Mouse (Mus musculus): ENCODE measurements around the gene Hdac1.
"Not testable (repeated sequence)": the region's sequence is repeated elsewhere in the genome, so short reads cannot be mapped to it uniquely, and the experiment has no call there.

Gene Hdac1

DNA sequence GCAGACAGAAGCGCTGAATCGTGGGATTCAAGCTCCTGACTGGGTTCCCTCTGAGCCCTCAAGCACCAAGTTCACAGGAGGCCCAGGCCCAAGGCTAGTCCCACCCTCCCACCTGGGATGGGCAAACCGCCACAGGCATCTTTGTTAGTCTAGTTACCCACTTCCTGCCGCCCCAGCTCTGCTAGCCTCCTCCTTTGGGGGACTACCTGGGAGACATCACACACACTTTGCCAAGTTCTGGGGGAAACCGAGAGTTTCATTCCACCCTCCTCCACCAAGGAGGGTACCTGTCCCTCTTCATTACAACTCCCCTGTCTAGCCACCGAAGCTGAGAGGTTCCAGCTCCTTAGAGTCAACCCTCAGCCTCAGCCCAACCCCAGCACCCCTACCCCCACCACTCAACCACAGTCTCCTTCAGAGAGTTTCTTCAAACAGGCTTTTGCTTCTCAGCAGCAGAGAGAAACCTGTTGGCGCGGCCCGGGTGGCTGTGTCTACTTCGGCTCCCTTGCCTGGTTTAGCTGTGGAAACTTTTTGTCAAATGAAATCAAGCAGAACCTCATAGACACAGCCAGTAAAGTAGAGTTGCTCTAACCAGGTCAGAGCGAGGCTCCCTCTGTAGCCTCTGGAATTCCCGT lies 15.9 kb upstream of the Hdac1 start:
- no peak for DNase-seq (ENCODE audit: inconsistent ontology term)

DNA sequence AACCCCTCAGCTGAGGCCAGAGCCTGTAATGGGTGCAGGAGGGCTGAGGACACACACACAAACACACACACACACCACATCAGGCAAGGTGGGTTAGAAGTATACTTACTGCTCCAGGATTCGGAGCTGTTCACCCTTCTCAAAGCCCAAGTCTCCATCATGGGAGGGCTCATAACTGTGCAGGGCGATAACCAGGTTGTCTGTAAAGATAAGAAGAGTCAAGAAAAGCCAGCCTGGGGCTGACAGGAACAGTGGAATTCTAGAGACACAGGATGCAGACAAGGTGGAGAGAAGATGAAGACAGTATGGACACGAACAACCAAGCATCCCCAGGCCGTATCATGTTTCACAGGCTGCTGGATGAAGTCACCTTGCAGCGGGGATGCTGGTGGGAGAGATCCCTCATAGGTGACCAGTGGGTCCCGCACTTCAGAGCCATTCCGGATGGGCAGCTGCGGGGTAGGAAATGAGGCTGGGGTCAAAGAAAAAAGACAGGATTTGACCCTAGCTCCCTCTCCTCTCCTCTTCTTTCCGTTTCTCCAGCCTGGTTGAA lies 14.8 kb upstream of the Hdac1 start:
- DNase-seq (ENCODE audit: inconsistent ontology term): no peak

DNA sequence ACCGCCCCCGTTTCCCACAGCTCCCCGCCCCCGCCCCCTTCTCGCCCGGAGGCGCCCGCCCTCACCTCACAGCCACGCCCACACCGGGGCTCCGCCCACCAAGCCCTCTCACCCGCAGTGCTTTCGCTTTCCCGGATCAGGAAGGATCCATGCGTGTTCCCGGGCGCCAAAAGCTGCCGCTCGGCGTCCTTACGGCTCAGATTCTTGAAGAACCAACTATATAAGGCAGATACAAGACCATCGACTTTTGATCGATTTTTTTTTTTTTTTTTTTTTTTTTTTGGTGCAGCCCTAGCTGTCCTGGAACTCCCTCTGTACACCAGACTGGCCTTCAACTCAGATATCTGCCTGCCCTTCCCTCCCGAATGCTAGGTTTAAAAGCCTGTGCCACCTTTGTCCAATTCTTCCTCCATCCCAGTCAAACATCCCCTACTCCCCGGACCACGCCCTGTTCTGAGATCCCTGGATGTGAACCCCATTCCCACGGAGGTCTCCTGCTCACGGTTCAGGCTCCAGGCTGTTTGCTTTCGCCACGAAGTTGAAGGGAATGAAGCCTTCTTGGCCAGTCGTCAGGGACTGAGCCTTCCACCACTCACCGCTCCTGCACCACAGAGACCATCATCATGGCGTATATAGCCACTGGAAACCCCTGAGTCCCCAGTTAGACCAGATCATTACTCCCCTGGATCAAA lies 14.2 kb upstream of the Hdac1 start:
- DNase-seq (ENCODE audit: inconsistent ontology term): peak; percentile 94

DNA sequence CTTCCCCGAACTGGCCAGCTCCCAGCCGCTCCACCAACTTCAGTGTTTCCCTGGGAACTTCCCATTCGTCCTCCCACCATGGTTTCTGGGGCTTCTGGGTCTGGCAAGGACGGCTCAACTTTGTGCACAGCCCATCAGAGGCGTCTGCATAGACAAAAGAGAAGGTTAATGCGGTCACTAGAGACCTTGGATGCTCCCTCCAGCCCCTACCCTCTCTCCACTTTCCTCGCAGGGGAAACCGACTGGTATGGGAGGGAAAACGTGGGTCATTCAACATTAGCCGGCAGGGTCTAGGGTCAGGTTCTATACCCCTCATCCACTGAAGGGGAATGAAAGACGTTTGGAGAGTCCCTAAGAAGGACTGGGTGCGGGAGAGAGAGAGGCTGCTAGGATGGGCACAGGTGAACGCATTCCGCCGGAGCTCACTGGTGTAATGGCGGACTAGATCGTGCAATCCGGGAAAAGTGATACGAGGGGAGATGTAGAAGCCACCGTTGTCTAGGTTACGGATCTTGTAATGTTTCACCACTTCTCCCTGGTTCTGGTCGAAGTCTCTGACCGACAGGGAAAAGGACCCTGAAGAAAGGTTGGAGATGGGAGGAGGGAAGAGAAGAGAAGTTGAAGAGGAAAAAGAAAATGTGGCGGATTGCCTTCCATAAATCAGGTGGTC lies 13.5 kb upstream of the Hdac1 start:
- no peak for DNase-seq (ENCODE audit: inconsistent ontology term)

DNA sequence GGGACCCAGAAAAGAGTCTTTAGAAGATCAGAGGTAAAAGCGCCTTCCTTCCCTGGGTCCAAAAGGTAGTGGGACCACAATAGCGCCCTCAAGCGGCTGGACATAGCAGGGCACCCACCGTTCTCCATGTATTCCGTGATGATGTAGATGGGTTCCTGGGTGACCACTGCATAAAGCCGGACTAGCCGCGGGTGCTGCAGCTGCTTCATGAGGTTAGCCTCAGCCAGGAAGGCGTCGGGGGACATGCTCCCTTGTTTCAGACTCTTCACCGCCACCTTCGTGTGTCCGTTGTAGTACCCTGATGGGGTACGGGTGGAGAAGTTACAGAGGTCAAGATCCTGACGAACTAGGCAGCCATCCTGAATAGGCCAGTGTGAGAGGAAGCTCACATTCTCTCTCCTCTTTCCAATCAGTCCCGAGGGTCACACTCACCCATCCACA lies 12.9 kb upstream of the Hdac1 start:
- DNase-seq (ENCODE audit: inconsistent ontology term): peak; percentile 11

DNA sequence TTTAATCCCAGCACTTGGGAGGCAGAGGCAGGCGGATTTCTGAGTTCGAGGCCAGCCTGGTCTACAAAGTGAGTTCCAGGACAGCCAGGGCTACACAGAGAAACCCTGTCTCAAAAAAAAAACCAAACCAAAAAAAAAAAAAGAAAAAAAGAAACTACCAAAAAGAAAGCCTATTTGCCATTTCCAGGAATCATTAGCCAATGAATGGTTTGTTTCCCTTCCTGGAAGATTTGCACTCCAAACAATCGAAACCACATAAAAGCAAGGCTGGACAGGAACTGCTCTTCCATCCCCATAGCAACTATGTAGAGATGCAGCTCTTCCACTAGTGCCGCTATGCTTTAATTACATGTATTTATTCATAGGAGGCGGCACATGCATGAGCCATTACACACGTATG lies 12.0 kb upstream of the Hdac1 start:
- DNase-seq (ENCODE audit: inconsistent ontology term): not testable (repeated sequence)

DNA sequence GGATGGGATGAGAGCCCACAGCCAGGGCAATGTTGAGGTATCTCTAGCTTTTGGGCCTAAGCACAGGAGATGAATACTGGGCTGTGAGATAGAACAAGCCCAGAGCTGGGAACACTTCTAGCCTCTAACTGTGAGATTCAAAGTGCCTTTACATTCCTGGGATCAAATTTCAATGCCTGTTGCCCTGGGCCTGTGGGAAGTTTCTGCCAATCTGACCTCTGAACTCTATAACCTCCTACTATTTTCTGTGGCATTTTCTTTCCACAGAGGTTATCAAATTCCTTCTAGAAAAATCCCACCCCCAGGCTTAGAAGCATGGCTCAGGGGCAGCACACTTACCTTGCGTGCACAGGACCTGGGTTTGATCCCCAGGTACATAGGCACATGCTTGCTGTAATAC lies 7.8 kb upstream of the Hdac1 start:
- no peak for DNase-seq (ENCODE audit: inconsistent ontology term)

DNA sequence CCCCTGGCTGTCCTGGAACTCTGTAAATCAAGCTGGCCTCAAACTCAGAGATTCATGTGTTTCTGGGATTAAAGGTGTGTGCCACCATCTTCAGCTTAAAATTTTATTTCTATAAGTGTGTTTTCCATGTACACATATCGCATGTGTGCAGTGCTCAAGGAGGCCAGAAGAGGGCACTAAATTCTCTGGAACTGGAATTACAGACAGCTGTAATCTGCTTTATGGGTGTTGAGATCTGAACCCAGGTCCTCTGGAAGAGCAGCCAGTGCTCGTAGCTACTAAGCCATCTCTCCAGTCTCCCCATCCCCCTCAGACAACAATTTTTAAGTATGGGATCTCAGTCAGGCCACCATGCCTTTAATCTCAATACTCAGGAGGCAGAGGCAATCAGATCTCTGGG lies 6.8 kb upstream of the Hdac1 start:
- no peak for DNase-seq (ENCODE audit: inconsistent ontology term)

DNA sequence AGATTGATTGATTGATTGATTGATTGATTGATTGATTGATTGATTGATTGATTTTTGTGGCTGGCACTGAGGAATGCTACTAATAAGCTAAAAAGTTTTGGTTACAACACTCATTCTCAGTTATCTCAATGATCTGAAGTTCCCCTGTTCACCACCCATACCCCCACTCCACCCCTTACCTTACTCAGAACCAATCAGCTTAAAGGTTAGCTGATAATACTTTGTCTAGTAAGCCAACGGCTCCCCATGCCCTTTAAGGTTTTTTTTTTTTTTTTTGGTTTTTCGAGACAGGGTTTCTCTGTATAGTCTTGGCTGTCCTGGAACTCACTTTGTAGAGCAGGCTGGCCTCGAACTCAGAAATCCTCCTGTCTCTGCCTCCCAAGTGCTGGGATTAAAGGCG lies 5.1 kb upstream of the Hdac1 start:
- not testable (repeated sequence) for DNase-seq (ENCODE audit: inconsistent ontology term)

DNA sequence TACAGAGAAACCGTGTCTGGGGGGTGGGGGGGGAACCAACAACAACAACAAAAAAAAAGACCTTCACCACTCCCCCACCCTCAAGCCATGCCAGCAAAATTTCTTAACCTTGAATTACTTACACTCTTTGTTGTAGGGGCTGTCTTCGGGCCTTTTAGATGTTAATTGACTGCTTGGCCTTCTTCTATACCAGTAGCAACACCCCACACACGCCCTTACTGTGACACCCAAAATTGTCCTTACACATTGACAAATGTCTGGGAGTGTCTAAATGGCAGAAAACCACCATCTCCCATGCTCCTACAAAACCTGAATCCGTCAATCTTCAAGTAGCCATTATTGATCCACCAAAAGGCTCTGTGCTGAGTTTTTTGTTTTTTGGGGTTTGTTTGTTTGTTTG lies 1.6 kb upstream of the Hdac1 start:
- DNase-seq (ENCODE audit: inconsistent ontology term): no peak

DNA sequence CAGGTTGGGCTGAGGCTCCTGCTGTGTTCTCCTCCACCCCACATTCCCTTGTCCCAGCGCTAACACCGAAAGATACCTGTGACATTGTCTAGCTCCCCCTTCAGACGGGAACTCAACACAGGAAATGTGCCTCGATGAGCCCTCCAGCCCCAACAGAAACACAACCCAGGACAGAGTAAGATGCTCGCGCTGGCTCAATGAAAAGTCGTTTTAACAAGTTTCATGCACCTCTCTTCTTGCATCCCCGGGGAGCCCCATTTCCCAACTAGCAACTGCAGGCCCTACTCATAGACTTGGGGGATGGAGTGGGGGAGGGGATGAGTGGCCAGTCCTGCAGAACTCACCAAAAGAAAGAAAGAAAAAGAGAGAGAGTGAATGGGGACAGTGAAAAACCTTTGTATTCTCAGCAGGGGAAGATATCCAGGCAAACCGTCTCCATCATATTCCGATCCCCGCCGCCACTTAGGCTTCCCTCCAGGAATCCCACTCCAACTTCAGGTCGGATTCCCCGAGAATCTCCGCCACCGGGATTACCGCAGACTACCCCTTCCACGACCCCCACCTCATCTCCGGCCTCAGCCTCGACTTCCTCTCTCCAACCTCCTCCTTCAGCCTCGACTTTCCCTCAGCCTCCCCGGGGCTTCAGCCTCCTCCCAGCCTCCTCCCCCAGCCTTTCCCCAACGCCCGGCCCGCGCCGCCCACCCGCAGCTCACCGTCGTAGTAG lies 483 bp downstream of the Hdac1 start:
- DNase-seq (ENCODE audit: inconsistent ontology term): peak; percentile 39

DNA sequence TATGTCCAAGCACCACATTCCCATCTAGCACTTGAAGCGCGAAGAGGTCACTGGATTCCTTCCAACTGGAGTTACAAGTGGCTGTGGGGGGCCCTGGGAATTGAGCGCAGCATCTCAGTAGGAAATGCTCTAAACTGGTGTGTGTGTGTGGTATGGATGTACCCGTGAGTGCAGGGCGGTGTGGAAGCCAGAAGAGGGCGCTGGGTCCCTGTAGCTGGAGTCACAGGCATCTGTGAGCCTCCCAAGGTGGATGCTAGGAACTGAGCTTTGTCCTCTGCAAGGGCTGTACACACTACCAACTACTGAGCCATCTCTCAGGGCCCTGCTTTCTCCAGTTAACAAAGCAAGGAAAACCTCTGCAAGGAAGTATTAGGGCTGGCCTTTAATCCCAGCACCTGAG lies 2.5 kb downstream of the Hdac1 start:
- DNase-seq (ENCODE audit: inconsistent ontology term): no peak

DNA sequence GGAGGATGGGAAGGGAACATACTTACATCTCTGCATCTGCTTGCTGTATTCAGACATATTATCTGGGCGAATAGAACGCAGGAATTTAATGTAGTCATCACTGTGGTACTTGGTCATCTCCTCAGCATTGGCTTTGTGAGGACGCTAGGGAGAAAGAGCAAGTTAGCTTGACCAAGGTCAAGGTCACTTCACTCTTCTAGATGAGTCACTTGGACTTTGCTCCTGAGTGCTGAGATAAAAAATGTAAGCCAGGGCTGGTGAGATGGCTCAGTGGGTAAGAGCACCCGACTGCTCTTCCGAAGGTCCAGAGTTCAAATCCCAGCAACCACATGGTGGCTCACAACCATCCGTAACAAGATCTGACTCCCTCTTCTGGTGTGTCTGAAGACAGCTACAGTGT lies 13.6 kb downstream of the Hdac1 start:
- DNase-seq (ENCODE audit: inconsistent ontology term): not testable (repeated sequence)

DNA sequence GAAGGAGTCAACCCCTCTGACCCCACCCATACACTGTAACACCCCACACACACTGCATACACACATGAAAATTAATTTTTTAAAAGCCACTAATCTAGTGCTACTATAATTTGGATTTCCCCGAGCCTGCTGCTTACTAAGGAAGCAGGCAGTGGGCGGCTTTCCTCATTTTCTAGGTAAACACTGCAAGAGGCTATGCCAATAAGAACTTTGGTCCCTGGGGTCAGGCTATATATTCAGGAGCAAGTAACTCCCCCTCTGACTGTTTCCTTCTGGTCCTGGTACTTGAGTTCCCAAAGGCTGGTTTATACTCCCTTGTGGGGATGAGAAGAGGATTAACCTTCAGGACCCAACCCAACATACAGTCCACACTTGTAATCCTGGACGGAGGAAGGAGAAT lies 16.6 kb downstream of the Hdac1 start:
- no peak for DNase-seq (ENCODE audit: inconsistent ontology term)

DNA sequence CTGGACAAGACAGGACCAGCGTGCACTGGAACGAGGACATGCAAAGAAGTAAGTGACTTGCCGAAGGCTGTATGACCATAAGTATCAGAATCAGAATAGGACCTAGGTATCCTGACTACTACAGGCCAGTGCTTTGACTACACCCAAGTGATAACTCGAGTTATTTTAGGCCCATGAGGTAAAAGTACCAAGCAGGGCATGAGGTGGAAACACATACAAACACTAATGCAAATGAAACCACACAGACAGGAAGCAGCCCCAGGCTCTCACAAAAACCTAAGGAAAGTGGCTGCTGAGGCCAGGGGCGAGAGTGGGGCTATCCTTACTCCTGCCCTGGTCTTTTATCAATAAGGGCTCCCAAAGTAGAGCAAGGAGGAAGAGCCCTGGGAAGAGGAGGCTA lies 17.2 kb downstream of the Hdac1 start:
- DNase-seq (ENCODE audit: inconsistent ontology term): no peak

DNA sequence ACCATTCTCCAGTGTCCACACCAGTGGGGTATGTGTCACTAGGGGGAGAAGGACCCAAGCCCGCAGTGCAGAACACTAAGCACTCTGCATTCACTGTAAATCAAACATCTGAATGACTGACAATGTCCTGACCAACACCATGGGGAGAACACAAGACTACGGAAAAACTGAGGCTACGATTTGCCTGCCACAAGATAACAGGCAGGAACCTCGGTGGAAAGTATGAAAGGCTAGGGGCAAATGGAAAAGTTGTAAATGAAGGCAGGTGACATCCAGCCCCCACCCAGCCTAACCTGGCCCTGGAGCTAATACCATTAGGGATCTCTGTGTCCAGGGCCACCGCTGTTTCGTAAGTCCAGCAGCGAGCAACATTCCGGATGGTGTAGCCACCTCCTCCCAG lies 24.0 kb downstream of the Hdac1 start:
- DNase-seq (ENCODE audit: inconsistent ontology term): no peak

DNA sequence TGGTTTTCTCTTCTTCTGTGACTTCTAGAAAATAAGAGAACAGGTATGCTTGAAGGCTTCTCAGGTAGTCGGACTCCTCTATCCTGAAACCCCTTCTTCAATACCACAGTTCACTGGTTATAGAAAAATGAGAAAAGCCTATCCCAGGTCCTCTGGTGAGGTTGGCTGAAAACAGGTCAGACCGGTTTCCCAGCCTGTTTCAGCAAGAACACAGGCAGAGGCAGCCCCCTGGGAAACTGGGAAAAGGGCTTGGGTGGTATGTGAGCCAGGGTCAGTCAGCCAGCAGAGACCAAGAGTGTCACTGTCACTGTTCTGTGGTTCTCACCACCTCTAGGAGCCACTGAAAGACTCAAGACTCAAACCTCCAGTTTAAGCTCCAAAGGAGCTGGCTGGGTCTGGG lies 25.6 kb downstream of the Hdac1 start:
- DNase-seq (ENCODE audit: inconsistent ontology term): no peak

DNA sequence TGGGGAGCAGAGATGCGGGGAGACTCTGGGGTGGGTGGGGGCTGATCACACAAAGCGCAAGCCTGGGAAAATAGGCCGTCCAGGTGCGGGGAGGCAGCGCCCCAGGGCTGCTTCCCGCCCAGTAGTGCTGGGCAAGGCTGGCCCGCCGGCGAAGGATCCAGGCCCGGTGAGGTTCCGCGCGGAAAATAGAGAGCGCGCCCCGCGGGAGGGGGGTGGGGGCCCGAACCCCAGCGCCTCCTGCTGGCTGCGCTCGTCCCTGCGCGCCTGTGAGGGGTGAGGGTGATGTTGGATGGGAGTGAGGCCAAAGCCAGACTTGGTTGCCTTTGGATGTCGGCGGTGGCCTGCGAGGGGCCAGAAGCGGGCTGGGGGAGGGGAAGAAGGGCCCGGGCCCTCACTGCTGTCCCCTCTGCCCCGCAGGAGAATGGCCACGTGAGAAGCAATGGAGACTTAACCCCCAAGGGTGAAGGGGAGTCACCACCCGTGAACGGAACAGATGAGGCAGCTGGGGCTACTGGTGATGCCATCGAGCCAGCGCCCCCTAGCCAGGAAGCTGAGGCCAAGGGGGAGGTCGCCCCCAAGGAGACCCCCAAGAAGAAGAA lies 28.1 kb downstream of the Hdac1 start:
- peak; percentile 73 for DNase-seq (ENCODE audit: inconsistent ontology term)

DNA sequence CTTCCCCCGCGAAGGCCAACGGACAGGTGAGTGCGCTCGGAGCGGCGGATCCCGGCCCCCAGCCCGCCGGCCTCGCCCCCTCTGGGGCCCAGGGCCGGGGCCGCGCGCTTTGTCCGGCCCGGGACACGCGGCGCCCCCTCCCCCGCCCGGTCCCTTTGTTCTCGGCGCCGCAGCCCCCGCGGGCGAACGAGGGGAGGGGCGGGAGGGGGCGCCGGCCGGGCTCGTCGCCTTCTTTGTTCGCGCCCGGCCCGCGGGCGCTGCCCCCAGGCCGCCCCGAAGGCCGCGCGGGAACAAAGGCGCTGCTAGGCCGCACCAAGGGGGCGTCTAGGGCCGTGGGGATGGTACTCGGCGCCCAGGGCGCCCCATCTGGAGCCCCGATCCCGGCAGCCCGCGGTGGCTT lies 28.6 kb downstream of the Hdac1 start:
- DNase-seq (ENCODE audit: inconsistent ontology term): no peak

DNA sequence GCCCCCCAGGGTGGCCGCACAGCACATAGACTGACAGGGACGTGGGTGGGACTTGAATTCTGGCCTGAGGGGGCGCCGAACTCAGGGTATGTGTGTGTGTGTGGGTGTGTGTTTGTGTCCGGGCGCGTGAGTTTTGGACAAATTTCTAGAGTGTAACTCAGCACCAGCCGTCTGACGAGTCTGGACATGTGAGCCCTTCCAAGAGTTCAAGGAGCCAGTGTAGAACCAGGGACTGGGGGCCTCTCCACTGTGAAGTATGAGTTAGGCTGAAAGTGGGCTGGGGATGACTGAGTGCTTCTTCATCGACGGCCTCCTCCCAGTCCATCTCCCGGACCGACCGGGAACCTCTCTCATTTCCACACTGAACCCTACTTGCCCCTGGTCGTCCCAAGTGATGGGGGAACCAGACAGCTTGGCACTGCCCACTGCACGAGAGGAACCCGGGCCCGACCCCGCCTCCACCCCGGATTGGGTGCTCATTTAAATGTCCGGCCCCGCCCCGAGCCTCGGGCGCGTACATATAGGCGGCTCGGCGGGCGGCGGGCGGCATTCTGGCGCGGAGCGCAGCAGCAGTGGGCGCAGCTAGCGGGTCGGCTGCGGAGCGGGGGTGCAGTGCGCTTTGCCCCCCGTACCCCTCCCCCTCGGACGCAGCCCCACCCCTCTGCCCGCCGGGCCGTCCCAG lies 29.3 kb downstream of the Hdac1 start, which contains the start of gene Marcksl1:
TSS of gene Marcksl1 (plus strand) at position 496 of the 682 bp plus-strand sequence.
- DNase-seq (ENCODE audit: inconsistent ontology term): peak; percentile 95

Measured in Muller cell, postnatal 12 days (primary cell).